Mouse (Mus musculus): ENCODE data around the gene D5Ertd579e. TPM values are rescaled to one million over a fixed set of nuclear protein-coding genes. Genes with fewer than 3 reads are reported as not detected.

Gene D5Ertd579e
- polyA plus RNA-seq, 1 experiment from 2014 or later: 25.7 TPM

DNA sequence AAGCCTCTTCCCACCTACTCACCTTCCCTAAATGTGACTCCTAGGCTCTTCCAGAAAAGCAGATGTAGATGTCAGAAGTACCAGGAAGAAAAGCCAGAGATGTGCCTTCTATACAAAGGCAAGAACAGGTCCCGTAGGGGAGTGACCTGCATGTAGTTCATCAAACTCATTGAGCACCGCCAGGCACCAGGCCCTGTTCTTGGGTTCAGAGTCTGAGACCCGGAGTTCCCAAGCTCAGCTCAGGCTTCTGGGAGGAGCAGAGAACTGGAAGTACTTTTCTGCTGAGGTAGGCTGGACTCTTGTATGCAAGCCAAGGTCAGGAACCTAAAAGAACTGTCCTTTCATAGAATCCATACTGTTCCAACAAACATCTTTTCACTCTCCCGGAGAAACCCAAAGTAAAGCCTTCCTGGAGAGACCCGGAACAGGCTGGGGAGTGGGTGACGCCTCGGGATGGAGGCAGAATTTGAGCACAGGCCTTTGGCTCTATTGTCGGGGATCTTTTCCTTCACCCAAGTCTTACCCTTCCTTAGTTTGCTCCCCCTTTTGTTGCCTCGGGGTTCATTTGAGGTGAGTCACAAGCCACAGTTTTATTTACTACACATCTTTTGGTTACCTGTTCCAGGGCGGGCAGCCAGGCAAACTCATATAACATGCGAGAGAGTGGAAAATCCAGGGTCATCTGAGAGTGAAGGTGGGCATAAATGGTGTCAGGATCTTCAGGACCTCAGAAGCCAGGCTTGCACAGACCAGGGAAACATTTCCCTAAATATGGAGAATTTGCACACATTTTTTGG is 878 bp upstream of the D5Ertd579e start:
- Histone ChIP-seq H3K4me3 (peak overlapping the region; percentile 86; the same call in 1 of the 2 replicates), H3K27ac (replicated peaks) (no peak overlapping the region), H3K36me3 (replicated peaks) (peaks cover 12% of the 10 kb centered on the region; the same call in 1 of the 2 replicates), H3K4me1 (peaks cover 28% of the 10 kb centered on the region), H3K27me3 (replicated peaks; ENCODE audit: low read depth, poor library complexity, severe bottlenecking) (no peaks in the 10 kb centered on the region), H3K9me3 (no peaks in the 10 kb centered on the region)
- no peak for DNase-seq (ENCODE audit: low spot score)
- WGBS: 79% methylated on average over 11 of the region's 11 CpGs

DNA sequence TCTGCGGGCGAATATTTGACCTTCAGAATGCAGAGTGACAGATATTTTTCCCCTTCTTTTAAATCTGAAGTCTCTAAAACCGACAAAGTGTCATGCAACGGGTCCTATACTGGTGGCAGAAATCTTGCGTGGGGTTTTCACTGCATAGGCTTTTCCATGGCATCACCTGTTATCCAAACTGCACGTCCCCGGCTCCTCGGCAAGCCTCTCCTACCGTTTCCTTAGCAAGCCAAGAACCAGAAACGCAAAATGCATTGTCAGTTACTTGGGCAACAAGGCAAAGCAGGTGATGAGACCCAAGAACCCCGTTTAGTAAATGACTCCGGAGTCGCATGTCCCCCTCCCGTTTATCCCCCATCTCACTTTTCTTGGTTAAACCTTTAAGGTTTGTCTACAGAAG is 819 bp downstream of the D5Ertd579e start:
- Histone ChIP-seq H3K36me3 (replicated peaks) (peaks cover 20% of the 10 kb centered on the region; the same call in 1 of the 2 replicates), H3K9me3 (no peaks in the 10 kb centered on the region), H3K4me3 (peak overlapping the region; percentile 86), H3K27ac (replicated peaks) (peak overlapping the region; percentile 95), H3K27me3 (replicated peaks; ENCODE audit: low read depth, poor library complexity, severe bottlenecking) (no peaks in the 10 kb centered on the region), H3K4me1 (peaks cover 28% of the 10 kb centered on the region)
- no peak for DNase-seq (ENCODE audit: low spot score)
- 8% methylated on average over 14 of the region's 14 CpGs for WGBS

DNA sequence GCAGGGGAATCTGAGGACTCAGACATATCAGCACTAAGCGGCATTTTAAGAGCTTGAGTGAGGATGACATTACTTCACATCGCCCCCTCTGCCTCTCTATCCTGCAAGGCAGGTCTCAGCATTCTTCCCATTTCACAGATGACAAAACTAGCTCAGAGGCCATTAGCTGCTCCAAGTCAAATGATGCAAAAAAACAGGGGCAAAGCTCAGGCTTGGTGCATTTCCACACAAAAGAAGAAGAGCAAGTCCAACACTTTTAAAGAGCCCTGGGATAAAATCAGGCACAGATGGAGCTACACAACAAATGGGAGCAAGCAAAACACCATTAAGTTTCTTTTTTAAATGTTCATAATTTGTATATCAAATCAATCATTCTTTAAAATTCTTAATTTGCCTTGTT is 2.2 kb downstream of the D5Ertd579e start:
- no peak overlapping the region for H3K4me3 ChIP-seq
- H3K36me3 ChIP-seq (replicated peaks): peaks cover 25% of the 10 kb centered on the region
- no peaks in the 10 kb centered on the region for H3K9me3 ChIP-seq
- no peaks in the 10 kb centered on the region for H3K27me3 ChIP-seq (replicated peaks; ENCODE audit: low read depth, poor library complexity, severe bottlenecking)
- 93% methylated on average over 2 of the region's 2 CpGs for WGBS
- no peak overlapping the region for H3K27ac ChIP-seq (replicated peaks)
- DNase-seq (ENCODE audit: low spot score): no peak
- H3K4me1 ChIP-seq: peaks cover 28% of the 10 kb centered on the region

DNA sequence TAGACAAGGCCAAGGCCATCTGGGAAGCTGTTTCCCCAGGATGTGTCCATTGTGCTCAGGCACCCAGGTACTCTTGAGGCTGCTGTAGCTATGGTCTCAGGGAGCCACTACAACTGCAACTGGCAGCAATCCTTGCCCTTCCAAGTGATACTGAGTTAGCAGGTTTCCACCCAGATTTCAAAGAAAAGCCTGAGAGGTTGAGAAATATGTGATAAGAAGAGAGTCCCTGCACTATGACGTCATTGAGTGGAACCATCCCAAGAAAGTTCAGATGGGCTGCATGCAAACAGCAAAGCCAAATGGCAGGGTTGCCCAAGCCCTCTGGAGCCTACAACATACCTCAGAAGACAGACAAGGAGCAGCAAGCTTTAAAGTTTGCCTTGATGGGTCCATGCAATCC is 4.4 kb downstream of the D5Ertd579e start:
- H3K36me3 ChIP-seq (replicated peaks): peaks cover 47% of the 10 kb centered on the region
- no peak overlapping the region for H3K4me3 ChIP-seq
- WGBS: 91% methylated on average over 1 of the region's 1 CpGs
- no peak for DNase-seq (ENCODE audit: low spot score)
- H3K27me3 ChIP-seq (replicated peaks; ENCODE audit: low read depth, poor library complexity, severe bottlenecking): no peaks in the 10 kb centered on the region
- H3K4me1 ChIP-seq: peaks cover 26% of the 10 kb centered on the region
- peaks cover 8% of the 10 kb centered on the region; the same call in 1 of the 2 replicates for H3K9me3 ChIP-seq
- no peak overlapping the region for H3K27ac ChIP-seq (replicated peaks)

DNA sequence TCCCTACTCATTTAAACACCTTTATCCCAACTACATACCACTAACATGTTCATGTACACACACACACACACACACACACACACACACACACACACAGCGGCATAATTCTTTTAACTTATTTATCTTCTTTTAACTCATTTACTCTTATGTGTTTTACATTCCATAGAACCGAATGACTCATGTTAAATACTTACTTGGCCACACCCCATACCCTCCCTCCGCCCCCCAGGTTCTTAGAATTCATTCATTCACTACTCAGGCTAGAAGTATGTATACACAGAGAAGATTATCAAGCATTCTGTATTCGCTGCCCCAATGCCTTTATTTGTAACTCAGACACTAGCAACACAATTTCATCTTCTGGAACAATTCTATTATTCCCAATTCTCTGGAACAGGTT is 10.7 kb downstream of the D5Ertd579e start:
- WGBS: 96% methylated on average over 4 of the region's 4 CpGs

DNA sequence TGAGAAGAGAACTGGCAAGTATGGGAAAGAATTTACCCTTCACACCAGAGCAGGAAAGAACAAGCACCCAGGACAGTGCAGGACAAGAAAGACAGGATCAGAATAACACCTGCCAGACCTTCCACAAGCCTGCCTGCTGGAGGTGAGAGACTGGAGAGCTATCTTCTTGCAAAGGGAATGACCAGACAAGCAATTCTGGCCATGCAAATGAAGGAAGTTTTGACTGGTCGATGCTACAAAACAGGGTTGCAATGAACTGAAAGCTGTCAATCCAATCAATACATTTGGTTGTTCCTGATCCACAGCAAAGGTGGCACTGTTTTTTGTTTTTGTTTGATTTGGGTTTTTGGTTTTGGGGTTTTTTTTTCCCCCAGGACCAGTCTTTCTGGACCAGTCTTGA is 12.2 kb downstream of the D5Ertd579e start:
- Histone ChIP-seq H3K4me3 (no peak overlapping the region), H3K27ac (replicated peaks) (no peak overlapping the region), H3K9me3 (peaks cover 8% of the 10 kb centered on the region; the same call in 1 of the 2 replicates), H3K27me3 (replicated peaks; ENCODE audit: low read depth, poor library complexity, severe bottlenecking) (no peaks in the 10 kb centered on the region), H3K36me3 (replicated peaks) (peaks cover 24% of the 10 kb centered on the region), H3K4me1 (peaks cover 10% of the 10 kb centered on the region)
- WGBS: 90% methylated on average over 1 of the region's 1 CpGs
- no peak for DNase-seq (ENCODE audit: low spot score)

More for the DNA sequence above, 10.7 kb downstream of the D5Ertd579e start:
- Histone ChIP-seq H3K27ac (replicated peaks) (no peak overlapping the region), H3K9me3 (peaks cover 8% of the 10 kb centered on the region; the same call in 1 of the 2 replicates), H3K36me3 (replicated peaks) (peaks cover 30% of the 10 kb centered on the region), H3K4me1 (no peaks in the 10 kb centered on the region), H3K4me3 (no peak overlapping the region), H3K27me3 (replicated peaks; ENCODE audit: low read depth, poor library complexity, severe bottlenecking) (no peaks in the 10 kb centered on the region)
- no peak for DNase-seq (ENCODE audit: low spot score)

DNA sequence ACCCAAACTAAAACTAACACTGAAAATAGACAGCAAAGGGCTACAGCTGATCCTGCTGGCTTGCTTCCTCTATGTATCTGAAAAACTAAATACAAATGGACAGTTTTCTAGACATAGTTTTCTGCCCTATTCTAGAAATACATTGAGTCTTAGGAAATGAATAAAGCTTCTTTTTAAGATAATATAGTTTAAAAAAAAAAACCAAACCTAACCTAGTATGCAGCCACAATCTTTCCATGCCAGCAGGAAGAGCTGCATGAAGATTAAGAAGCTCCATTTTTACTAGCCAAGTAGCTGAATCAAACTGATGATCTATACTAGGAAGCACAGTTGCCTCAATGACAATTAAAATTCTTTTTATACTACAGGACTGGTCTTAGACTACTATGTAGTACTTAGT is 14.6 kb downstream of the D5Ertd579e start:
- DNase-seq (ENCODE audit: low spot score): no peak
- H3K27ac ChIP-seq (replicated peaks): no peak overlapping the region
- no peak overlapping the region for H3K4me3 ChIP-seq
- peaks cover under 1% of the 10 kb centered on the region; the same call in 1 of the 2 replicates for H3K36me3 ChIP-seq (replicated peaks)
- H3K9me3 ChIP-seq: no peaks in the 10 kb centered on the region
- no peaks in the 10 kb centered on the region for H3K27me3 ChIP-seq (replicated peaks; ENCODE audit: low read depth, poor library complexity, severe bottlenecking)
- peaks cover 10% of the 10 kb centered on the region for H3K4me1 ChIP-seq

DNA sequence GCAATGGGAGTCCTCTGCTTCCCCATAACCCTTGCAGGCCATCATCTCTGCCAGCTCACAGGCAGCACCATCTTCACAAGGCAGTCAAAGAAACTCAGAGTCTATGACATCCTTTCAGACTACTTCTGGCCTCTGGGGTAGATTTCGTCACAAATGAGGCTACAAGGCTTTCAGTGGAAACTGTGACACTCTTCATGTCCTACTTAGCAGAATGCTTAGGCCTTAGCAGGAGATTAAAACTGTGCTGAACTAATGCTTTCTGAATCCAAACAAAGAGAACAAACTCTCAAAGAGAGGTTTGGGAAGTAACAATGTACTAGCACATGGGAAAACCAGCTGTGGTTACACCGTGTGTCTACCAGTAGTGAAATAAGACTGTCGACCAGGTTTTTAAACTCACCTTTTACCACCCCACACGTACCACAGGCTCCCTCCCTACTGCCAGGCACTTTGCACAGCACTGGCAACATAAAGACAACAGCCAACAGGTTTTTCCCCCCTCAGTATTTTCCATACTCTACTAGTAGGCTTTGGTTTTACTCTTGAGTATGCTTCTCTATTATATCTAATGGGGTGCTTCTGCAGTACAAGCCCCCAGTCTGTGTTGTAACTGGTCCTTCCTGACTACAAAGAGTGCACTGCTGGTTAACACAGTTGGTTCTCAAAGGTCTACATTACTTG is 15.8 kb downstream of the D5Ertd579e start:
- Histone ChIP-seq H3K36me3 (replicated peaks) (no peaks in the 10 kb centered on the region; the same call in 1 of the 2 replicates), H3K27ac (replicated peaks) (no peak overlapping the region), H3K4me1 (peaks cover 10% of the 10 kb centered on the region), H3K9me3 (no peaks in the 10 kb centered on the region), H3K4me3 (no peak overlapping the region), H3K27me3 (replicated peaks; ENCODE audit: low read depth, poor library complexity, severe bottlenecking) (no peaks in the 10 kb centered on the region)
- 82% methylated on average over 4 of the region's 4 CpGs for WGBS
- no peak for DNase-seq (ENCODE audit: low spot score)

DNA sequence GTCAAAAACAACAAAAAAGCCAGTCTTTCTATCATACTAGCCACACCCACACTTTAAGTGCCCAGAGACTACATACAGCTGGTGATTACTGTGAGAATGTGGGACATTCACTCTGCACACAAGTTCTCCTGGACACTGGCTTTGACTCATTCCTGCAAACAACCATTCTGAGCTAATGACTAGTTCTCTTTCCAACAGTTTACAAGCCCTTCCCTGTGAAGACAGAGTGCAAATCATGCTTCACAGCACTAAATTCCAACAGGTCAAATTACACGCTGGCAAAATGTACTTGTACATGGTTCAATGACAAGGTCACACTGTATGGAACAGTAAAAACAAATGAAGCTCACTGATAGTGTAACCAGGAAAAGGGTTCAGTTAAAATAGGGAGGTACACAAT is 17.0 kb downstream of the D5Ertd579e start:
- Histone ChIP-seq H3K4me3 (no peak overlapping the region), H3K36me3 (replicated peaks) (no peaks in the 10 kb centered on the region; the same call in 1 of the 2 replicates), H3K4me1 (peaks cover 10% of the 10 kb centered on the region), H3K9me3 (no peaks in the 10 kb centered on the region), H3K27ac (replicated peaks) (no peak overlapping the region), H3K27me3 (replicated peaks; ENCODE audit: low read depth, poor library complexity, severe bottlenecking) (no peaks in the 10 kb centered on the region)
- 61% methylated on average over 1 of the region's 1 CpGs for WGBS
- no peak for DNase-seq (ENCODE audit: low spot score)

DNA sequence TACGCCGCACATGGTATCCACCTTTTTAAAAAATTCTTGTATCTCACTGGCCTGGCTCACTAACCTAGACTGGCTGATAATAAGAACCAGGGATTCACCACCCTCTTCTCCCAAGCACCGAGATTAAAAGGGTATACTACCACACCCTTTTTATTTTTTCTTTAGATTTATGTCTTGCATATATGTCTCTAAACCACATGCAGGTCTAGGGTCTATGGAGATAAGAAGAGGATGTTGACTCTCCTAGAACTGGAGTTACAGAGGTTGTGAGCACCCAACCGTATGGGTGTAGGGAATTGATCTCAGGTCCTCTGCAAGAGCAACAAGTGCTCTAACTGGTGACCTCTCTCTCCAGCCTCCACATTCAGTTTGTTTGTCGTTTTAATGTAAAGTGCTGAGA is 17.9 kb downstream of the D5Ertd579e start:
- no peak overlapping the region for H3K4me3 ChIP-seq
- peaks cover 10% of the 10 kb centered on the region for H3K4me1 ChIP-seq
- H3K9me3 ChIP-seq: no peaks in the 10 kb centered on the region
- no peaks in the 10 kb centered on the region; the same call in 1 of the 2 replicates for H3K36me3 ChIP-seq (replicated peaks)
- no peaks in the 10 kb centered on the region for H3K27me3 ChIP-seq (replicated peaks; ENCODE audit: low read depth, poor library complexity, severe bottlenecking)
- no peak overlapping the region for H3K27ac ChIP-seq (replicated peaks)
- DNase-seq (ENCODE audit: low spot score): no peak
- 91% methylated on average over 5 of the region's 5 CpGs for WGBS

DNA sequence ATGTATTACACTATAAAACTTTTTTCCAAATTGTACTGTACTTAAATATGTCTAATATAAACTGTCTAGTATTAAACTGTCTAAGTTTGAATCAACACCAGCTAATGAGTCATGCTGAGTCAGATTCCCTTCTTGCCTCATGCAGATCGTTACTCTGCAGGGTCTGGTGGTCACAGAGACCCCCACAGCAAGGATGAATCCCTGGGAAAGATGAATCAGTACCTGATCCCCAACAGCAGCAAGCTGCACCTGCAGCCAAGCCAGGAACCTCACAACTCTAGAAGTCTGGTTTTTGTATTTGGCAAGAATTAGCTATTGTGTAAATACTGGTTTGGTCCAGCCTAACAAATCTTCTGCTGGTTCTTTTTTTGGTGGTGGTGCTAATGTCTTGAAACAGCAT is 20.4 kb downstream of the D5Ertd579e start:
- DNase-seq (ENCODE audit: low spot score): no peak
- Histone ChIP-seq H3K27ac (replicated peaks) (no peak overlapping the region), H3K4me3 (no peak overlapping the region), H3K9me3 (no peaks in the 10 kb centered on the region), H3K4me1 (peaks cover 10% of the 10 kb centered on the region), H3K27me3 (replicated peaks; ENCODE audit: low read depth, poor library complexity, severe bottlenecking) (no peaks in the 10 kb centered on the region), H3K36me3 (replicated peaks) (peaks cover 16% of the 10 kb centered on the region)
- WGBS: 75% methylated on average over 1 of the region's 1 CpGs

DNA sequence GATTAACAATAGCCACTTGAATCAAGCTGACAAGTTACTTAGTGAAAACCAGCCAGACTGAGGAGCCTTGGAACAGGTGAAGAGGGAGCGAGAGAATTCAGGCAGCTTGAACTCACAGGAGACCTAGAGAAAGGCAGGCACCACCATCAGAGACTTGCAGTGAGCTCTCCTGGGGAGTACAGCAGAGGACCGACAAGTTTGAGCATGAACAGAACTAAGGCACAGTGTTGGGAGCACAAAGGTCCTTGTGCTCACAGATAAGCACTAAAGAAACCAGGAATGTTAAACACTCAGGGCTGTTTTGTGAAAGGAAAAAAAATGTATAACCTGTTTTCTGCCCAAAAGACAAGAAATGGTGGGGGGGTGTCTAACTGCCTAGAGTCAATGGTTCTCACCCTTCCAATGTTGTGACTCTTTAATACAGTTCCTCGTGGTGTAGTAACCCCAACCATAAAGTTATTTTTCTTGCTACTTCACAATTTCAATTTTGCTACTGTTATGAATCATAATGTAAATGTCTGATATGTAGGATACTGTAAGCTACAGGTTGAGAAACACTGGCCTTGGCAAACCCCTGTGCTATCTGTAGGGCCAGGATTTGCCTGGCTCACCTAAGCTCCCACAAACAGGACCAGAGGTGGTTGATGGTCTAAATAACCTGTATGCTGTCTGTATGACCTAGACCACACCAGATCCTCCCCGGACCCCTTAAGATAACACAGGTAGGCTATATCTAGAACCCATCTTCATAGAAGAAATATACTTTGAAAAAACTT is 21.0 kb downstream of the D5Ertd579e start:
- no peak for DNase-seq (ENCODE audit: low spot score)
- no peak overlapping the region for H3K27ac ChIP-seq (replicated peaks)
- no peak overlapping the region for H3K4me3 ChIP-seq
- H3K4me1 ChIP-seq: peaks cover 10% of the 10 kb centered on the region
- H3K27me3 ChIP-seq (replicated peaks; ENCODE audit: low read depth, poor library complexity, severe bottlenecking): no peaks in the 10 kb centered on the region
- peaks cover 23% of the 10 kb centered on the region for H3K36me3 ChIP-seq (replicated peaks)
- 83% methylated on average over 4 of the region's 4 CpGs for WGBS
- H3K9me3 ChIP-seq: no peaks in the 10 kb centered on the region

All from embryonic facial prominence, embryonic 10.5 days (tissue).